Mouse (Mus musculus): ENCODE measurements around the gene Tmem144. TPM values are rescaled to one million over a fixed set of nuclear protein-coding genes. Genes with fewer than 3 reads are reported as not detected.

Tmem144 gene
- polyA plus RNA-seq, 1 experiment = not detected

DNA sequence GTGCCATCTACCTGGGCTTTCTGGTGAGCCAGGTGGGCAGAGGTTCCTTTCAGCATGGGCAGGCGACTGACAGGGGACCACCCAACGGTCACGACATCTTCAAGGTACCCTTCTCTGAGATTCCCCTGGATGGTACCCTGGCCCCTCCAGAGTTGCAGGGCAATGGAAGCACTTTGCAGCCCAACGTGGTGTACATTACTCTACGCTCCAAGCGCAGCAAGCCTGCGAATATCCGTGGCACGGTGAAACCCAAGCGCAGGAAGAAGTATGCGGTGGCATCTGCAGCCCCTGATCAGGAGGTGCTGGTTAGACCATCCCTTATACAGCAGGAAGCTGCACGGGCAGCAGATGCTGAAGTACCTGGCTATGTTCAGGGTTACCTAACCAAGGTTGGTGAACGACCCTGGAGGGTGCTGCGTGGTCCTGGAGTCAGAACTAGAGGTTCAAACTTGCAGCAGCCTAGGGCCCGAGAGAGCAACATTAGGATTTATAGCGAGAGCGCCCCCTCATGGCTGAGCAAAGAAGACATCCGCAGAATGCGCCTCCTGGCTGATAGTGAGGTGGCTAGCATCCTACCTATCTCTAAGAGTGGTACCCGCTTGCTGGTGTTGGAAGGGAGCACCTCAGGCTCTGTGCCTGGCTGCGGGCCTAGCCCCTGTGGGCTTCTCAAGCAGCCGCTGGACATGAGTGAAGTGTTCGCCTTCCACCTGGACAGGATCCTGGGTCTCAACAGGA lies 34.0 kb upstream of the Tmem144 start:
- Histone ChIP-seq H3K36me3 (replicated peaks; ENCODE audit: low read length) (no peaks in the 10 kb centered on the region), H3K4me1 (peaks cover 38% of the 10 kb centered on the region), H3K27me3 (replicated peaks) (peaks cover 10% of the 10 kb centered on the region), H3K4me3 (replicated peaks) (peak overlapping the region; percentile 89), H3K9me3 (no peaks in the 10 kb centered on the region)
- TF ChIP-seq GATA1 (IDR thresholded peaks at IDR 0.05; ENCODE audit: borderline replicate concordance, low read length) (no peak), FLI1 (IDR thresholded peaks at IDR 0.05; ENCODE audit: low read length) (no peak)

GRCm38 (mm10) chr3:79885686-79886356 lies 33.2 kb upstream of the Tmem144 start:
- peaks cover 38% of the 10 kb centered on the region for H3K4me1 ChIP-seq
- no peaks in the 10 kb centered on the region for H3K36me3 ChIP-seq (replicated peaks; ENCODE audit: low read length)
- no peaks in the 10 kb centered on the region for H3K9me3 ChIP-seq
- peaks cover 14% of the 10 kb centered on the region for H3K27me3 ChIP-seq (replicated peaks)
- TF ChIP-seq GATA1 (IDR thresholded peaks at IDR 0.05; ENCODE audit: borderline replicate concordance, low read length) (no peak), FLI1 (IDR thresholded peaks at IDR 0.05; ENCODE audit: low read length) (no peak)
- H3K4me3 ChIP-seq (replicated peaks) = peak overlapping the region; percentile 89

DNA sequence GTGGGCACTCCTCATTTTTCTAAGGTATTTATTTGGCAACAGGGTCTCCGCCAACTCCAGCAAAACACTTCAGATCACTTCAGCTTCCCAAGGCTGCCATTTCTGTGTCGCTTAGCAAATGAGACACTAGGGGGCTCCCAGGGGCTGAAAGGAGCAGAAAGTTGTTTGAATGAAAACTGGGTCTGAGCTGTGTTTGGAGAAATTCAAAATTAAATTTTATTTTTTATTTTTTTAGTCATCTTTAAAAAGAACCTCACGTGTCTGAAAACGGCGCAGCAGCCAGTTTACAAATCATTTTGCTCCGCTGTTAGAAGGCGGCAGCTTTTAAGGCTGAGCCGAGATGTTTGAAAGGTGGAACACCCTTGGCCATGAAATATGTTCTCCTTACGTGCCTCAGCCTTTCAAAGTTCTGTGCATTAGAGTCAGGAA lies 32.2 kb upstream of the Tmem144 start:
- Histone ChIP-seq H3K27me3 (replicated peaks) (peaks cover 15% of the 10 kb centered on the region), H3K4me3 (replicated peaks) (peak overlapping the region; percentile 88), H3K36me3 (replicated peaks; ENCODE audit: low read length) (no peaks in the 10 kb centered on the region), H3K9me3 (no peaks in the 10 kb centered on the region), H3K4me1 (peaks cover 38% of the 10 kb centered on the region)
- no peak for TF ChIP-seq FLI1 (IDR thresholded peaks at IDR 0.05; ENCODE audit: low read length)
- TF ChIP-seq GATA1 (IDR thresholded peaks at IDR 0.05; ENCODE audit: borderline replicate concordance, low read length) = no peak

DNA sequence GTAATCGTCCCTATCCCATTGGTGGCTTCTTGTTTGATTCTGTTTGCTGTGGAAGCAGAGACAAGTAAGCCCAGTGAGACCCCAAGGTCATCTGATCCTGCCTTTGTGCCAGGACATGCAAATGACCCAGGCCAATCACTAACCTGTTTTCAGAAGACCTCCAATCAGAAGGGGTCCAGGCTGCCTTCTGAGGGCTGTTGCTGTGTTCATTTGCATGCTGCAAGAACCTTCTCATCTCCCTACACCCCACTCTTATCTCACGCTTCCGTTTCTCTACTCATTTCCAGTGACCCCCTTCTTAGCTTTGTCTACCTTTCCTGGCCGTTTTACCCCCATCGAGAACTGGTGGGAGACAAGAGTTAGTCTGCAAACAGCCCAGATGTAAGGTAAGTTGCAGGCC lies 31.7 kb upstream of the Tmem144 start, which contains the start of gene Fam198b:
Gene Fam198b (plus strand): TSS at position 229 of the 400 bp plus-strand sequence.
- Histone ChIP-seq H3K4me1 (peaks cover 40% of the 10 kb centered on the region), H3K36me3 (replicated peaks; ENCODE audit: low read length) (no peaks in the 10 kb centered on the region), H3K27me3 (replicated peaks) (peaks cover 18% of the 10 kb centered on the region), H3K9me3 (no peaks in the 10 kb centered on the region), H3K4me3 (replicated peaks) (peak within 1 kb of the TSS; percentile 88)
- no peak for TF ChIP-seq FLI1 (IDR thresholded peaks at IDR 0.05; ENCODE audit: low read length)
- TF ChIP-seq GATA1 (IDR thresholded peaks at IDR 0.05; ENCODE audit: borderline replicate concordance, low read length) = no peak

GRCm38 (mm10) chr3:79883092-79883491 lies 30.5 kb upstream of the Tmem144 start:
- peak overlapping the region; percentile 60 for H3K4me3 ChIP-seq (replicated peaks)
- H3K9me3 ChIP-seq = no peaks in the 10 kb centered on the region
- H3K36me3 ChIP-seq (replicated peaks; ENCODE audit: low read length) = no peaks in the 10 kb centered on the region
- peaks cover 25% of the 10 kb centered on the region for H3K27me3 ChIP-seq (replicated peaks)
- H3K4me1 ChIP-seq = peaks cover 41% of the 10 kb centered on the region
- TF ChIP-seq FLI1 (IDR thresholded peaks at IDR 0.05; ENCODE audit: low read length) (no peak), GATA1 (IDR thresholded peaks at IDR 0.05; ENCODE audit: borderline replicate concordance, low read length) (no peak)

DNA sequence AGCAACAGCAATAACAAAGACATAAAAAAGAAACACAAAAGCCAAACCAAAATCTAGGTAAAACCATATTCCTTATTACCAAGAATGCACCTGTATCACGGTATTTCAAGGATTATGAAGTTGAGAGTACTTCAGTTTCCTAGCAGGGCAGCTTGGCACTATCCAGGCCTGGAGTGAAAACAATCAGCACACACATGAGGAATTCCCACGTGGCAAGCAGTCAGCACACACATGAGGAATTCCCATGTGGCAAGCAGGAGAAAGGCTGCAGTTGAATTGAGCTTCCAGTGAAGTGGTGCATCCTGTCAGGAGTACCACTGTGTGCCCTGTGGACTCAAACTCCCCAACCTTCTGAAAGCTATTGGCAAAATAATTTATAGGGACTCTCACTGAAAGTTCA lies 29.1 kb upstream of the Tmem144 start:
- Histone ChIP-seq H3K4me1 (peaks cover 27% of the 10 kb centered on the region), H3K36me3 (replicated peaks; ENCODE audit: low read length) (no peaks in the 10 kb centered on the region), H3K27me3 (replicated peaks) (peaks cover 25% of the 10 kb centered on the region), H3K4me3 (replicated peaks) (no peak overlapping the region), H3K9me3 (no peaks in the 10 kb centered on the region)
- TF ChIP-seq GATA1 (IDR thresholded peaks at IDR 0.05; ENCODE audit: borderline replicate concordance, low read length) (no peak), FLI1 (IDR thresholded peaks at IDR 0.05; ENCODE audit: low read length) (no peak)

GRCm38 (mm10) chr3:79879246-79879645 lies 26.7 kb upstream of the Tmem144 start:
- H3K27me3 ChIP-seq (replicated peaks) = peaks cover 29% of the 10 kb centered on the region
- peaks cover 9% of the 10 kb centered on the region for H3K4me1 ChIP-seq
- peak overlapping the region; percentile 21 for H3K4me3 ChIP-seq (replicated peaks)
- TF ChIP-seq GATA1 (IDR thresholded peaks at IDR 0.05; ENCODE audit: borderline replicate concordance, low read length) (no peak), FLI1 (IDR thresholded peaks at IDR 0.05; ENCODE audit: low read length) (no peak)
- H3K36me3 ChIP-seq (replicated peaks; ENCODE audit: low read length) = no peaks in the 10 kb centered on the region
- no peaks in the 10 kb centered on the region for H3K9me3 ChIP-seq

GRCm38 (mm10) chr3:79878350-79878749 lies 25.8 kb upstream of the Tmem144 start:
- Histone ChIP-seq H3K36me3 (replicated peaks; ENCODE audit: low read length) (no peaks in the 10 kb centered on the region), H3K4me1 (peaks cover 7% of the 10 kb centered on the region), H3K4me3 (replicated peaks) (no peak overlapping the region), H3K27me3 (replicated peaks) (peaks cover 32% of the 10 kb centered on the region), H3K9me3 (no peaks in the 10 kb centered on the region)
- TF ChIP-seq GATA1 (IDR thresholded peaks at IDR 0.05; ENCODE audit: borderline replicate concordance, low read length) = no peak
- TF ChIP-seq FLI1 (IDR thresholded peaks at IDR 0.05; ENCODE audit: low read length) = no peak

- Histone ChIP-seq H3K9me3 (no peaks in the 10 kb centered on the region), H3K36me3 (replicated peaks; ENCODE audit: low read length) (no peaks in the 10 kb centered on the region), H3K4me1 (peaks cover 10% of the 10 kb centered on the region; the same call in 1 of the 2 replicates), H3K27me3 (replicated peaks) (peaks cover 23% of the 10 kb centered on the region), H3K4me3 (replicated peaks) (no peak overlapping the region)
- no peak for TF ChIP-seq GATA1 (IDR thresholded peaks at IDR 0.05; ENCODE audit: borderline replicate concordance, low read length)
- no peak for TF ChIP-seq FLI1 (IDR thresholded peaks at IDR 0.05; ENCODE audit: low read length)
Measured at GRCm38 (mm10) chr3:79875471-79875870, 22.9 kb upstream of the Tmem144 start.

Data from megakaryocyte, embryonic 14.5 days (primary cell).